Mouse (Mus musculus): Measurements from ENCODE around the gene Wbp1.

Gene Wbp1

GRCm38 (mm10) chr6:83138056-83138455 lies 16.7 kb upstream of the Wbp1 start:
- DNase-seq = no peak

GRCm38 (mm10) chr6:83137576-83137950 lies 16.2 kb upstream of the Wbp1 start:
- DNase-seq = no peak

GRCm38 (mm10) chr6:83136881-83137575 lies 15.7 kb upstream of the Wbp1 start:
- peak; percentile 61 for DNase-seq

GRCm38 (mm10) chr6:83136291-83136880 lies 15.0 kb upstream of the Wbp1 start:
- no peak for DNase-seq

GRCm38 (mm10) chr6:83135571-83136161 lies 14.3 kb upstream of the Wbp1 start:
- no peak for DNase-seq

GRCm38 (mm10) chr6:83134951-83135513 lies 13.7 kb upstream of the Wbp1 start, which contains the start of gene Rtkn:
Rtkn (plus strand) TSS chr6:83135463.
- no peak for DNase-seq

- no peak for DNase-seq
These were observed 12.9 kb upstream of the Wbp1 start for GRCm38 (mm10) chr6:83134226-83134625.

GRCm38 (mm10) chr6:83132176-83132919 lies 11.0 kb upstream of the Wbp1 start:
- no peak for DNase-seq

- no peak for DNase-seq
These were observed 10.2 kb upstream of the Wbp1 start for GRCm38 (mm10) chr6:83131469-83132034.

GRCm38 (mm10) chr6:83127419-83127818 lies 6.1 kb upstream of the Wbp1 start:
- DNase-seq = no peak

GRCm38 (mm10) chr6:83125331-83125730 lies 4.0 kb upstream of the Wbp1 start, which contains the start of gene Ino80b:
Ino80b (minus strand) TSS chr6:83125431.
- DNase-seq = no peak

GRCm38 (mm10) chr6:83124851-83125312 lies 3.5 kb upstream of the Wbp1 start:
- DNase-seq = peak; percentile 82

GRCm38 (mm10) chr6:83122961-83123360 lies 1.6 kb upstream of the Wbp1 start:
- DNase-seq = no peak

- DNase-seq = no peak
These were observed 728 bp upstream of the Wbp1 start for GRCm38 (mm10) chr6:83121863-83122710.

- DNase-seq = no peak
These were observed 1.7 kb downstream of the Wbp1 start for GRCm38 (mm10) chr6:83119734-83120051.

- DNase-seq = no peak
These were observed 2.3 kb downstream of the Wbp1 start for GRCm38 (mm10) chr6:83118825-83119733.

- DNase-seq = no peak
These were observed 3.0 kb downstream of the Wbp1 start for GRCm38 (mm10) chr6:83118369-83118768.

- no peak for DNase-seq
These were observed 3.7 kb downstream of the Wbp1 start for GRCm38 (mm10) chr6:83117616-83118015.

- DNase-seq = no peak
These were observed 4.3 kb downstream of the Wbp1 start for GRCm38 (mm10) chr6:83117165-83117438.

GRCm38 (mm10) chr6:83116373-83117164 lies 4.8 kb downstream of the Wbp1 start:
- no peak for DNase-seq
